Mouse (Mus musculus): Measurements from ENCODE around the gene Zbed6. TPM values are rescaled to one million over a fixed set of nuclear protein-coding genes. Genes with fewer than 3 reads are reported as not detected.
A peak's percentile ranks its signal among the peaks of the same experiment; 100 is the strongest.

The Zbed6 gene
- total RNA-seq, 2 experiments from 2014 or later = 13.4 to 14.3 TPM

DNA sequence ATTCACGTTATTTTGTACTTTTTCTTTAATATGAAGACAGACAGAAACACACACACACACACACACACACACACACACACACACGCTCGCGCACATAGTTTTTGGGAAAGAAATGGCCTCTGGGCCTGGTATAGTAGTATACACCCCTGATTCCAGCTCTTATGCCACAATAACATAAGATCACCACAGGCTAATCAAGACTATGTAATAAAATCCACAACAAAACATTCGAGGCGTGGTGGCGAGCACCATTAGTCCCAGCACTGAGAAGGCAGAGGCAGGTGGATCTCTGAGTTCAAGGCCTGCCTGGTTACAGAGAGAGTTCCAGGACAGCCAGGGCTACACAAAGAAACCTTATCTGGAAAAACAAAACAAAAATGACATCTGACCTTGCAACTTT is 2.3 kb upstream of the Zbed6 start:
- no peak for DNase-seq

DNA sequence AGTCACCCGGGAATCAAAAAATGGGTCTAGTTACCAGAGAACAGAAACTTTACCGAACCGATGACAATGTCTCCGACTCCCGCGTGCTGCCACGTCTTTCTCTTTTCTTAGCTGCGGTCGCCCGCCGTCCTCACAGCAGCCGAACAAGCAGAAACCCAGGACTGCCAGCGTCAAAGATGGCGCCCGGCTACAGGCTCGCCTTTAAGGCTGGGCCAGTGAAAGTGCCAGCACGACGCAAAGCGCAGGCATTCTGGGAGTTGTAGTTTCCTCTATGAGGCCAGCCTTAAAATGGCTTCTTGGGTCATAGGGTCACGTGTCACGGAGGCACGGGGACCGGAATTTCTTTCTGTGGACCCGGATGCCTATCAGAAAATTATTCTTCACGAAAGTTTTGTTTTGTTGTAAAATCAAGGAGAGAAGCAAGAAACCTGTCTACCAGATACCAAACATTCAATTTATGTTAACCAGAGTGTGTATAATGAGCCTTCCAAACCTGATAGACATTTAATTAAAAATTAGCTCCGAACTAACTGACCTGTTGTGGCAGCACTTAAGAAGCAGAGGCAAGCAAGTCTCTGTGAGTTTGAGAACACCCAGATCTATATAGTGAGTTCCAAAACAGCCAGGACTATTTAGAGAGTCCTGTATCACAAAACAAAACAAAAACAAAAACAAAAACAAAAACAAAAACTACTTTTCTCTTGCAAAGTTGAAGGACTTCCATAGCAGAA is 683 bp upstream of the Zbed6 start, which contains the start of gene Gm38394:
Gm38394 (minus strand) TSS at position 116 of the 731 bp plus-strand sequence.
- DNase-seq = peak; percentile 93

DNA sequence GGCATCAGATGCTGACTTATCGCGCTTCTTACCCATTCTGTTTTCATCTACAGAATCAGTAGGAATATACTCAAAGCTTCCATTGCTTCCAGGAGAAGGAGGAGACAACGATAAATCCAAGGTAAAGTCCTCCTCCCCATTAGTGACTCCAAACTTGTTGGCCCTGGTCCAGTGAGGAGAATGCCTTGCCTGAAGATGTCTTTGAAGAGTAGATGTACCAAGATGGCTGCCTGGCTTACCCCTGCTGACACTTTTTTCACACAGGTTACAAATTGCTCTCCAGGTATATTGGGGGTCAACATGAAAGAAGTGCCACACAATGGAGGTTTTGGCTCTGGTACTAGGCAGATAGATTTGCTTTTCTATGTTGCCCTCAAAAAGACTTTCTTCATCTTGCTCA is 1.8 kb downstream of the Zbed6 start:
- no peak for DNase-seq

DNA sequence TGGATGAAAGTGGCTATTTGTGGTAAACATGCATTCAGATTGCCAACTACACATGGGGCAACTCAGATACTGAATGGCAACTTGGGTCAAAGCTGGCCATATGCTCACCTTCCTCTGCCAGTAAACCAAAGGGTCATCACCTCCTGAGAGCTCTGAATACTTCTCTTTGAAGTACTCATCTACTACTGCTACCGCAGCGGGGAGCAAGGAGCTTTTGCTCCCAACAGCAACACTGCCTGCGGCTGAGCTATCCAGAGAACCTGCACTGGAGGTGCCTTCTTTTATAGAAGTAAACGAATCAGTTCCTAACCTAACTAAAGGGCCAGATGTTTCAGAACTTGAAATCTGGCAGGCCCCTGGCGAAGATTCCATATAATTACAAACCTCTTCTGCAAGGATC is 3.9 kb downstream of the Zbed6 start:
- DNase-seq = no peak

DNA sequence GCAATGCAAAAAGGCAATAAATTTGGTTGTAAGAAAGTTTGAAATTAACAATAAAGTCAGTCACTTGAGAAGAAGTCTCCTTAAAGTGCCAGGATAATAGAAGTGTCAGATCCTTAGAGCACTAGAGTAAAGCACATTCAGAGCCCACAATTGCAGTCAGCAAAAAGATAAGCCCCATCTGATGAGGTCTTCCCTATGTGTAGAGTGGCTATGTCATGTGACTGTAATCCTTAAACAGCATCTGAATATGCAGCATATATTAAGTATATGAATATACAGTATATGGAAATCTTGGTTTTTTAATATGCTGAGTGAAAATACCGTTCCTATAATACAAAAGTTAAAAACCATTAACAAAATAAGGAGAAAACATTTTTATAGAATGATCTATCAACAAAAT is 7.7 kb downstream of the Zbed6 start:
- DNase-seq = no peak

DNA sequence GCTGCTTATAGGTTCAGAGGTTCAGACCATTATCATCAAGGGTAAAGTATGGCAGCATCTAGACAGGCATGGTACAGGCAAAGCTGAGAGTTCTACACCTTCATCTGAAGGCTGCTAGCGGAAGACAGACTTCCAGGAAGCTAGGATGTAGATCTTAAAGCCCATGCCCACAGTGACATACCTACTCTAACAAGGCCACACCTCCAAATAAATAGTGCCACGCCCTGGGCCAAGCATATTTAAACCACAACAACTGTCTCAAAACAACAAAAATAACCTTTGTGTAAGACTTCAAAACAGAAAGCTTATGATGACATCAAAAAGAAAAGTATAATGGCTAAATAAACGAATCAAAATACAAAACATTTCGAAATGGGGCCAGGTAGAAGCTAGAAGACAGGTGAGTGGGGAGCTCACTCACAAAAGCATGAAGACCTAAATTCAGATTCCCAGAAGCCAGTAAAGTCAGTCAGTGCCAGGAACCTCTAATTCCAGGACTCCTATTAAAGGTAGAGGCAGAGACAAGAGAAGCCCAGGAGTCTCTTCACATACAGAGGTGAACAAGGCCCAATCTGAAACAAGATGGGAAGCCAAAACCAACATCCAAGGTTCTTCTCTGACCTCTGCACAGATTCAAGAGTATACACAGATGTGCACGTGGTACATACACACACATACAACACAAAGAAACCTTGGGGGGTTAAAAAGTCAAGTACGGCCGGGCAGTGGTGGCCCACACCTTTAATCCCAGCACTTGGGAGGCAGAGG is 10.2 kb downstream of the Zbed6 start:
- DNase-seq = no peak

DNA sequence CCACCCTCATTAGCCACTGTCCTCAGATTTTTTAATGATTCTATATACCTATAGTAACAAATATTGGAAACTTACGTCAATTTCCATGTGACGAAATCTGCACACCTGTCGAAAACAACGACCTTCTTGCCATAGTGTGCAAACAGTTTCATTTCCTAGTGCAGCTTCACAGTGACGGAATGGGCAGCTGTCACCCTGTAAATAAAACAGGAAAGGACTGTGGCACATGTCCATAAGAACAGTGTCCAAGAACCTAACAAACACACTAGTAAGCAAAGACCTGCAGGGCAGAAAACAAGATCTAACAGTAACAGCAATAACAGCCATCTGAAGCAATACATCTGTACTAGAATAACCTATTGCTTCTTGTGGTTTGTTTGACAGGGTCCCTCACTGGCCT is 15.0 kb downstream of the Zbed6 start:
- DNase-seq = no peak

DNA sequence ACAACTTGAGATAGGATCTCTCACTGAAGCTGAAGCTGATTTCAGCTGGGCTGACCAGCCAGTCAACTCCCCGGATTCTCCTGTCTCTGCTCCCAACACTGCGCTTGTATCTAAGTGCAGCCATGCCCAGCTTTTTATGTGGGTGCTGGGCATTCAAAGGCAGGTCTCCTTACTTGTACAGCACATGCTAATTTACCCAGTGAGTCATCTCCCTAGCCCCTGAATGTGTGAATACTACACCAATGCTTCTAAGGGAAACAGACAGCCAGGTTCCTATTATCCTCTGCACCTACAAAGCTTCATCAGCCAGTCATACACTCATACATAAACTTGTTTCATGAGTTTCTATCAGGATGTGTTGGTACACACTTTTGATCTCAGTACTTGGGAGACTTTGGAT is 19.5 kb downstream of the Zbed6 start:
- no peak for DNase-seq

DNA sequence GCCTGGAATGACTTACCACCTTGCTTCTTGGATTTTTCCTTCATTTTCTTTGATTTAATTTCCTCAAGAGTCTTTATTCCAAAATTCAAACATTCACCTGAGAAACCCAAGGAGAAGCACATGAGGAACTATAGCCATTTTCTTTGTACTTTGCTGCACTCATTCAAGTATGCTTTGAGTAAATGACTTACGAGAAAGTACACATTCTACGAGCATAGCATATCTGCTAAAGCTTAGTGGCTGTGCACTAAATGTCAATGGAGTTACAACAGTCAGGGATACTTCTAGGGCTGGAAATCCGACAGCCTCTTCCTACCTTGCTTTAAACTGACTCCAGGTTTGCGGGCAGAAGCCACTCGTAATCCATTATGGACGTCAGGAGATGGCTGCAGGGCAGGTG is 22.2 kb downstream of the Zbed6 start:
- no peak for DNase-seq

DNA sequence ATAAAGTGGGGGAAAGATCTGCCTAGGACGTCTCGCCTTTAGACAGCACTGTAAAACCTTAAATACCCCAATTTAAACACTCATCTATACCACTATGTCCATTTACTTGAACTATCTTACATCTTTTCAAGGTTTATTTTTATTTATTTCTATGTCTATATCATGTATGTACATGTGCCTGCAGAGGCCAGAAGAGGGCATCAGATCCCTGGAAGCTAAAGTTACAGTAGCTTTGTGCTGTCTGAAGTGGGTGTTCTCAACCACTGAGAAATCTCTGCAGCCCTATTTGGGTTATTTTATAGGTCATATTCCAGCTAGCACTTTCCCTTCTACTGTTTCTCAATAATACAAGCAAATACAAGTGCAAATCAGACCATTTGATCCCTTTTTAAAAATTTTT is 28.5 kb downstream of the Zbed6 start:
- DNase-seq = peak; percentile 21

DNA sequence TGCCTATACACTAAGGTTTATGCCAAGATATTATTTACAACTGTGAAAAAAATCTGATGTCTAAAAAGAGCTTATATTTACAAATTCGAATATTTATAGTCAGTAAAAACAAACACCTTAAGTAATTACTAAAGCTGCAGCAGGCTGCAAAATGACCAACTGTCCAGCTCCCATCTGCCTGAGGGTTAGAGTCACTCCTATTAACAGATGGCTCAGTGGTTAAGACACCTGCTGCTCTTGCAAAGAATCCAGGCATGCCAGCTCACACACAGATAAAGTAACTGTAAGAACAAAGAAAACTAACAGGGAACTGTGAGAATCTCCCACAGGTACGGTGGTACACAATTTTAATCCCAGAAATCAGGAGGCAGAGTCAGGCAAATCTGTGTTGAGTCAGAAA is 35.6 kb downstream of the Zbed6 start:
- DNase-seq = no peak

DNA sequence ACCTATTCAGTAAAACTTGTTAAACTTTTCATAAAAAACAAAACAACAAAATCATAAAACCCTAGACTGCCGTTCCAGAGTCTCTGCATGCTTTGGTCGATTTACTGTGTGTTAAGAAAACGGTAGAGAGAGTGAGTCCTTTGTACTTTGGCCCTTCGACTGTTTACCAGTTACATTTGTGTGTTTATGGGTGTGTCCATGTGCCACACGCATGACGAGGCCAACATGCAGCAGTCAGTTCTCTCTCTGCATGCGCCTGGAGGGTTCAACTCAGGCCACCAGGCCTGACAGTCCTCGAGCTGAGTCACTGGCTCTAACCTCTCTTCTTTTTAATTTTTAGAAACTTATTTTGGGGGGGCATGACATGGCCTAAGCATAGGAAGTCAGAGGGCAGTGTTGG is 42.4 kb downstream of the Zbed6 start:
- DNase-seq = no peak

DNA sequence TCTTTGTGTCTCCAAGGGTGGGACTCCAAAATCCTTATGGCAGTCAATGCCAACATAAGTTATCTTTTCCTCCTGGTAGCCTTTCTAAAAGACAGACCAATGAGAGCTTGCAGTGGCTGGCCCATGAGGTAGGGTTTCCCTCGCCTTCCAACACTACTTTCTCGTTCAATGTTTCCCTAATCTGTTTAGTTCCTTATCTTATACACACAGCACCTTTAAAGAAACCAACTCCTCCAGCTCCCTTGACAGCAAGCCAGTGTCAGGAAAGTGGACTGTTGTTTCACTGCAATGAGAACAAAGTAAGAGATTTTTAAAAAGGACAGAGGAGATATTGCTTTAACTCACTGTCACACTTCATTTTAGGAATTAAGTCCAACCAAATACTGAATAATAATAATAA is 42.8 kb downstream of the Zbed6 start:
- DNase-seq = no peak

DNA sequence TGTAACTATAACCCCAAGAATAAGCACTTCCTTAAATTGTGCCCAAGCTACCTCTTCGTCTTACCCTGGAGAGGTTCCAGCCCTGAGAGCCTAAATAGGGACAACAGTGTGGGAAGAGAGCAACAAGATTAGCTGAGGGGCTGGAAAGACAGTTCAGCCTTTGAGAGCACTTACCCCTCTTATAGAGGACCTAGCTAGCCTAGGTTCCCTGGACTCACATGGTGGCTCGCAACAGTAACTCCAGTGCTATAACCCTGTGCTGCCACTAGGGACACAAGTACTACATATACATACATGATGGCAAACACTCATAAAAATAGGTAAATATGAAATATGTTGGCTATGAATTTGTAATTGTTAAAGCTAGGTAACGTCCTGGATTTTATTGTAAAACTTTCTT is 46.9 kb downstream of the Zbed6 start:
- DNase-seq = no peak

DNA sequence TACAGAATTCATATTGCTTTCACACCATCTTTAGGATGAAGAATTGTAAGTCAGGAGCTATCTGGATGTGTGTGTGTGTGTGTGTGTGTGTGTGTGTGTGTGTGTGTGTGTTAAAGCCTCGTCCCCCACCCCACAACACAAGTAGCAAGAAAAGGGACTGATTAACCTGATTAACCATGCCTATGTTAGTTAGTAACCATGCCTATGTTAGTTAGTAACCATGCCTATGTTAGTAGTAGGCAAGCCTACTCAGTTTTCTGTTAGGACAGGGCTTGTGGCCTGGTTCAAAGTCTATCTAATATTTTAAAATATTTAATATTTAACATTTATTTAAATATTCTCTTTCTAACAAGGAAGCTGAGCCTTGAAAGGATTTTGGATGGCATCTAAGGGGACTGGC is 49.2 kb downstream of the Zbed6 start:
- no peak for DNase-seq

DNA sequence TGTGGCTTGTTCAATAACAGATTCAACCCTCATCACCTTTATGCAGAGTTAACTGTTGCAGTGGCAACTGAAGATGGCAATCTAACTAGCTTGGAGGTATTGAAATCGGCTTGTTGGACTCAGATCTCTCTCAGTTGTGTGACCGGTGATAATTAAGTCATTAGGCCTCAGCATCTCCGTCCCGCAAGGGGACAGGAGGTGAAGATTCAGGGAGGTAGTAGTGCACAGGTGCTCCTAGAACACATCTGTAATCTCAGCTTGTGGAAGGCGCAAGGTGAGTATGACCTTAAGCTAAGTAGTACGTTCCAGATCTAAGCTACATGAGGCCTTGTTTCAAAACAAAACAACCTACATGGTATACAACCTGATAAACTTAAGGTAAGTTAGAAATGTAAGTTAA is 50.1 kb downstream of the Zbed6 start:
- no peak for DNase-seq

DNA sequence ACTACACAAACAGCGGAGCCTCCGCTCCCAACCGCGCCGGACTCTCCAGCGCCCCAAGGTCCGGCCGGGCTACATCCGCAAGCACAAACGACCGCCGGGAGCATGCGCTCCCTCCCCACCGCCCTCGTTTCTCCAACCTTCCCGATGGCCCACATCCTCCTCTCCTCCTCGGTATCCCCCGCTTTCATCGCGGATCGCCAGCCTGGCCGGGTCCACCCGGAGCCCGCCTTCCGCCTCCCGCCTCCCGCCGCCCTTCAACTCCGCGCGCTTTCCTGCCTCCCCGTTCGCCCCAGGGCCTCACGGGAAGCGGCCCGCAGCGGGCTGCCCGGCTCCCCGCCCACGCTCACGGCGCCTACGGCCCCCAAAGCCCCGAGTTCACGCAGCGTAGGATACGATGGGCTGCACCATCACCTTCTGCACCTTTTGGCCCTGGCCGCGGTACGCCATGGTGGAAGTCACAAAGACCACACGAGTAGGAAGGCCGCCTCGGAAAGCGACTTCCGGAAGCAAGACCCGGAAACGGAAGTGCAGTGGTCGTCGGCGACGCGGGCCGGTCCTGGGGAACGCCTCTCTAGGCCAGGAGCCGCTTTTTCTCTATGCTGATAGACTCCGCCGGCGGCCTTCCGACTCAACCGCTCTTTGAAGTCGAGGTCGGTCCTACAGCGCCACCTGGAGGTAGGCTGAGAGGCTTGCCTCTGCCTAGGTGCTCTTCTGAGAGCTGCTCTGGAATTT is 50.7 kb downstream of the Zbed6 start, which contains the start of gene Snrpe:
Snrpe (minus strand) TSS at position 521 of the 732 bp plus-strand sequence.
- DNase-seq = peak; percentile 99

Other genes starting within 250 kb of the Zbed6 start
- 10 to 100 TPM; 29.8 to 32.4 TPM for gene Sox13, start 236.5 kb downstream of the Zbed6 start, total RNA-seq (2021)
- gene Snrpe, start 50.6 kb downstream of the Zbed6 start, total RNA-seq (2021) = 100 to 1,000 TPM; 144 to 149 TPM
- gene Gm38394, start 433 bp upstream of the Zbed6 start, total RNA-seq (2021) = 10 to 100 TPM; 37.3 to 40.5 TPM
- gene Lax1, start 29.2 kb upstream of the Zbed6 start, total RNA-seq (2021) = under 1 TPM; 0.41 TPM
- gene Atp2b4, start 140.2 kb upstream of the Zbed6 start, total RNA-seq (2021) = 10 to 100 TPM; 32.4 to 37.4 TPM
- under 1 TPM; 0.16 to 0.29 TPM for gene Optc, start 247.1 kb upstream of the Zbed6 start, total RNA-seq (2021)

Data from heart, postnatal 4 days (tissue).